Mouse (Mus musculus) heart, postnatal 0 days (tissue): ENCODE measurements around the gene Rnasel.

ENCODE experiments used
- CTCF ChIP-seq: IDR thresholded peaks from 2 replicates; pipeline ENCODE4 v1.5.1; 2016; ENCODE audit warnings: antibody characterized with exemption, control low read depth, low read depth
- EP300 ChIP-seq: IDR thresholded peaks from 2 replicates; pipeline ENCODE4 v1.6.1; 2016; ENCODE audit warnings: antibody characterized with exemption, low read depth

- TF ChIP-seq CTCF (no peak), EP300 (no peak)
Measured at GRCm38 (mm10) chr1:153704996-153705395, 44.2 kb upstream of the Rnasel start.
